Mouse (Mus musculus) CH12.LX (cell line): ENCODE measurements around the gene Zc3h7b. TPM values are rescaled to one million over a fixed set of nuclear protein-coding genes. Genes with fewer than 3 reads are reported as not detected.

Experiments
- DNase-seq: peaks from one replicate; pipeline ENCODE4 v3.0.0-alpha.2; 2013; ENCODE audit errors: extremely low read depth
- H3K27ac ChIP-seq: 2 replicates; pipeline ENCODE4 v1.5.1; 2012; ENCODE audit warnings: low read depth, mild to moderate bottlenecking, control low read depth, moderate library complexity; ENCODE audit not compliant: insufficient read depth
- H3K27me3 ChIP-seq: replicated peaks from 2 replicates; pipeline ENCODE3; 2012; ENCODE audit warnings: inconsistent platforms
- H3K36me3 ChIP-seq, 2 experiments: replicated peaks in 1 of 2; 2 replicates each; pipeline versions ENCODE3 to v1.6.1; 2012; ENCODE audit warnings: inconsistent platforms in 1 of 2, low read length in 1 of 2, mild to moderate bottlenecking in 1 of 2, mixed read lengths in 1 of 2, moderate library complexity in 1 of 2; ENCODE audit not compliant: control insufficient read depth in 1 of 2, insufficient read depth in 1 of 2
- H3K4me1 ChIP-seq, 2 experiments: 2 replicates each; pipeline ENCODE4 v1.6.1; 2012; ENCODE audit warnings: inconsistent platforms in 1 of 2, moderate library complexity in 1 of 2; ENCODE audit not compliant: insufficient read depth in 2 of 2, control insufficient read depth in 1 of 2
- H3K4me2 ChIP-seq: 2 replicates; pipeline ENCODE4 v1.6.1; 2012; ENCODE audit warnings: low read depth, mild to moderate bottlenecking, control low read depth; ENCODE audit not compliant: poor library complexity, insufficient read depth, severe bottlenecking
- H3K4me3 ChIP-seq, 3 experiments: fragments of 150-350 bp in 1 of 3; sonication (generic) in 1 of 3; replicated peaks in 1 of 3; 2 replicates each; pipeline versions ENCODE3 to v1.5.1; 2011 to 2012; ENCODE audit warnings: low read depth in 2 of 3, low read length in 2 of 3, mild to moderate bottlenecking in 2 of 3, moderate library complexity in 2 of 3, control low read depth in 1 of 3, improper control_type of control experiment in 1 of 3, inconsistent platforms in 1 of 3, mixed read lengths in 1 of 3; ENCODE audit not compliant: poor library complexity in 1 of 3
- H3K79me2 ChIP-seq: replicated peaks from 2 replicates; pipeline ENCODE4 v1.6.1; 2012; ENCODE audit warnings: mild to moderate bottlenecking, moderate library complexity; ENCODE audit not compliant: control insufficient read depth, poor library complexity, insufficient read depth, severe bottlenecking; ENCODE audit errors: extremely low read depth
- H3K9ac ChIP-seq: 2 replicates; pipeline ENCODE4 v1.6.1; 2012; ENCODE audit warnings: low read depth, mild to moderate bottlenecking, control low read depth, moderate library complexity; ENCODE audit not compliant: insufficient read depth
- H3K9me3 ChIP-seq: replicated peaks from 2 replicates; pipeline ENCODE3; 2012; ENCODE audit warnings: low read length, inconsistent platforms, mixed read lengths
- CHD1 ChIP-seq: IDR thresholded peaks from 2 replicates; pipeline ENCODE4 v1.6.1; 2012; ENCODE audit warnings: low read depth, low read length, improper control_type of control experiment, inconsistent platforms
- E2F4 ChIP-seq: IDR thresholded peaks from 2 replicates; pipeline ENCODE4 v1.6.1; 2011; ENCODE audit warnings: low read depth, low read length, improper control_type of control experiment; ENCODE audit not compliant: insufficient replicate concordance
- EP300 ChIP-seq: IDR thresholded peaks from 2 replicates; pipeline ENCODE4 v1.6.1; 2011; ENCODE audit warnings: low read length, improper control_type of control experiment
- ETS1 ChIP-seq: conservative IDR thresholded peaks from 2 replicates; pipeline ENCODE4 v1.6.1; 2012; ENCODE audit warnings: low read depth, mild to moderate bottlenecking, inconsistent platforms, low read length, improper control_type of control experiment, moderate library complexity
- HCFC1 ChIP-seq: IDR thresholded peaks from 2 replicates; pipeline ENCODE4 v1.6.1; 2012; ENCODE audit warnings: low read depth, mild to moderate bottlenecking, inconsistent platforms, low read length, improper control_type of control experiment
- IRF4 ChIP-seq: IDR thresholded peaks from 2 replicates; pipeline ENCODE4 v1.6.1; 2014; ENCODE audit warnings: low read depth, mild to moderate bottlenecking, inconsistent platforms, low read length, improper control_type of control experiment
- JUND ChIP-seq: conservative IDR thresholded peaks from 2 replicates; pipeline ENCODE4 v1.6.1; 2011; ENCODE audit warnings: low read depth, low read length, improper control_type of control experiment
- KAT2A ChIP-seq: IDR thresholded peaks from 2 replicates; pipeline ENCODE4 v1.6.1; 2012; ENCODE audit warnings: low read length, improper control_type of control experiment, inconsistent platforms; ENCODE audit not compliant: insufficient replicate concordance
- MAX ChIP-seq: IDR thresholded peaks from 2 replicates; pipeline ENCODE4 v1.6.1; 2011; ENCODE audit warnings: low read length, improper control_type of control experiment
- MAZ ChIP-seq: IDR thresholded peaks from 2 replicates; pipeline ENCODE4 v1.6.1; 2012; ENCODE audit warnings: low read depth, mild to moderate bottlenecking, inconsistent platforms, low read length, improper control_type of control experiment, moderate library complexity
- MYC ChIP-seq: IDR thresholded peaks from 2 replicates; pipeline ENCODE4 v1.6.1; 2011; ENCODE audit warnings: low read depth, mild to moderate bottlenecking, improper control_type of control experiment, low read length
- NRF1 ChIP-seq: IDR thresholded peaks from 2 replicates; pipeline ENCODE4 v1.6.1; 2014; ENCODE audit warnings: low read depth, mild to moderate bottlenecking, inconsistent platforms, low read length, improper control_type of control experiment, moderate library complexity
- RCOR1 ChIP-seq: conservative IDR thresholded peaks from 2 replicates; pipeline ENCODE4 v1.6.1; 2012; ENCODE audit warnings: low read depth, mild to moderate bottlenecking, inconsistent platforms, low read length, improper control_type of control experiment
- TBP ChIP-seq: conservative IDR thresholded peaks from 2 replicates; pipeline ENCODE4 v1.6.1; 2011; ENCODE audit warnings: low read depth, low read length, improper control_type of control experiment
- TCF12 ChIP-seq: IDR thresholded peaks from 2 replicates; pipeline ENCODE4 v1.6.1; 2014; ENCODE audit warnings: low read depth, mild to moderate bottlenecking, inconsistent platforms, low read length, improper control_type of control experiment
- USF1 ChIP-seq: IDR thresholded peaks from 2 replicates; pipeline ENCODE4 v1.6.1; 2014; ENCODE audit warnings: low read depth, mild to moderate bottlenecking, inconsistent platforms, low read length, improper control_type of control experiment
- ZNF384 ChIP-seq: IDR thresholded peaks from 2 replicates; pipeline ENCODE4 v1.6.1; 2012; ENCODE audit warnings: low read depth, low read length, improper control_type of control experiment, inconsistent platforms
- dilution Hi-C: fragments of 300-500 bp; cut with MboI; formaldehyde crosslinking; loops from 2 replicates; pipeline ENCODE4 v1.14.3; 2020; ENCODE audit warnings: low sequenced_read_pairs; ENCODE audit not compliant: extremely low pct_unique_long_range_greater_than_20kb, extremely low pct_ligation_motif_present
- in situ Hi-C: fragments of 300-500 bp; cut with MboI; formaldehyde crosslinking; loops from 3 replicates; pipeline ENCODE4 v1.14.3; 2019; ENCODE audit warnings: low sequenced_read_pairs, low pct_ligation_motif_present, low pct_unique_long_range_greater_than_20kb, mixed read lengths
- polyA plus RNA-seq: library from polyadenylated mRNA; unstranded; fragments of >175 nt; gene quantifications from 2 replicates; pipeline ENCODE4 v1.2.1, GENCODE M21; 2012; ENCODE audit warnings: low read depth; ENCODE audit not compliant: insufficient read length
- total RNA-seq, 2 experiments: library from RNA; depleted of rRNA; stranded (reverse); fragments of 300-350 nt in 1 of 2; fragments of >200 nt in 1 of 2; gene quantifications; 2 replicates each; pipeline ENCODE4 v1.2.3; 2012 to 2014

The Zc3h7b gene
- total and polyA plus RNA-seq, 3 experiments = 8.4 to 43.1 (median 19.7) TPM

GRCm38 (mm10) chr15:81760361-81761079 lies 15.7 kb downstream of the Zc3h7b start:
- Histone ChIP-seq H3K36me3 (peaks cover 3 to 48% of the 10 kb centered on the region in 2 experiments), H3K4me2 (no peak overlapping the region), H3K27me3 (no peaks in the 10 kb centered on the region), H3K9ac (no peak overlapping the region), H3K9me3 (peaks cover 6% of the 10 kb centered on the region), H3K4me3 (no peak overlapping the region), H3K27ac (no peak overlapping the region), H3K4me1 (peaks cover 0 to 12% of the 10 kb centered on the region in 2 experiments; a peak in 1 of 4 replicates), H3K79me2 (no peaks in the 10 kb centered on the region)
- dilution Hi-C loops = no loop called here
- in situ Hi-C loops = no loop called here
- DNase-seq = no peak
- no peak for TF ChIP-seq RCOR1
- TF ChIP-seq TCF12 = no peak
- TF ChIP-seq MAZ = no peak
- TF ChIP-seq TBP = no peak
- no peak for TF ChIP-seq E2F4
- no peak for TF ChIP-seq ZNF384
- TF ChIP-seq JUND = no peak
- no peak for TF ChIP-seq EP300
- TF ChIP-seq MYC = no peak
- no peak for TF ChIP-seq NRF1
- TF ChIP-seq KAT2A = no peak

DNA sequence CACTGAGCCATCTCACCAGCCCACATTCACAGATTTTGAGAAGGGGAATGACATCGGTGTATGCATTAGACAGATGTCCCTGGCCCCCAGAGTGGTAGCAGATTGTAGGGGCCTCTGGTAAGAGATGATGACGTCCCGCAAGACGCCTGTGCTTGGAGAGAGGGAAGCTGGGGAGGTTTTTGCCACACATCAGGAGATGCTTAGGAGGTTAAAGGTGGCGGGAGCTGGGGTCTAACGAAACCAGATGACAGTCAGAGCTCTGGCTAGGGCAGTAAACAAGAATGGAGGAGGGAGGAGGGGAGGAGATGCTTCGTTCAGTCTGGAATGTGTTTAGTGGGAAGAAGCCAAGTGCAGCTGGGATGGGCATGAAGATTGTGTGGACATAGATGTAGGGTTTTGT lies 16.5 kb downstream of the Zc3h7b start:
- in situ Hi-C loops = no loop called here
- no peak overlapping the region for H3K9ac ChIP-seq
- H3K79me2 ChIP-seq = no peaks in the 10 kb centered on the region
- H3K4me1 ChIP-seq = peaks cover 0 to 12% of the 10 kb centered on the region in 2 experiments; a peak in 1 of 4 replicates
- no peaks in the 10 kb centered on the region for H3K27me3 ChIP-seq
- H3K36me3 ChIP-seq = peaks cover 0 to 49% of the 10 kb centered on the region in 2 experiments
- no peak for TF ChIP-seq USF1
- no peak for TF ChIP-seq RCOR1
- TF ChIP-seq IRF4 = no peak
- no peak for TF ChIP-seq JUND
- no peak for TF ChIP-seq NRF1
- TF ChIP-seq MAX = no peak
- no peak for TF ChIP-seq CHD1
- no peak for TF ChIP-seq HCFC1
- TF ChIP-seq ETS1 = no peak
- no peak for TF ChIP-seq ZNF384
- TF ChIP-seq, all 38 proteins: peak for 0
- Histone ChIP-seq H3K4me3 (no peak overlapping the region), H3K4me2 (no peak overlapping the region), H3K9me3 (peaks cover 3% of the 10 kb centered on the region), H3K27ac (no peak overlapping the region)
- dilution Hi-C loops = no loop called here
- no peak for DNase-seq
